Mouse (Mus musculus) layer of hippocampus, postnatal 25 days (tissue): ENCODE measurements around the gene Tex47. TPM values are rescaled to one million over a fixed set of nuclear protein-coding genes. Genes with fewer than 3 reads are reported as not detected.

ENCODE experiments used
- DNase-seq, 2 experiments: peaks; one replicate each; pipeline ENCODE4 v3.0.0; 2022; ENCODE audit warnings: mixed read lengths in 2 of 2, low spot score in 1 of 2; ENCODE audit errors: extremely low spot score in 1 of 2
- total RNA-seq, 2 experiments: library from RNA; stranded (reverse); gene quantifications; 2 replicates each; pipeline ENCODE4 v1.2.3; 2021

Gene Tex47
- not detected for total RNA-seq

DNA sequence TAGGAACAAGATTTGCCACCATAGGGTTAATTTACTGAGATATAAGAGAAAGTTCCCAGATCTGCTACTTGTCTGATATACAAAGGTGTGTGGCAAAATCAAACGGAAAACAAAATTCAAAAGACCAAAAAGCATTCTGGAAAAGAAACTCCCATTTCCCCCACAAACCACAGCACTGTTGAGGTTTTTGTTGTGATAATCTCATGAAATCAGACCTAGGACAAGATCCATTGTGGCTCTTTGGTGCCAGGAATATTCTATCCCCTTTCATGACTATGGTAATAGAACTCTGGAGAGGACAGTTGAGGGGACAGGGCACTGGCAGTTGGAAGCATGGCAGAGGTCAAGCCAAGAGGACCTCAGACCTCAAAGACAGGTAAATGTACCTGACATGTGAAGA lies at the start of gene Tex47:
Tex47 (plus strand) TSS at position 301 of the 400 bp plus-strand sequence.
- no peak for DNase-seq

DNA sequence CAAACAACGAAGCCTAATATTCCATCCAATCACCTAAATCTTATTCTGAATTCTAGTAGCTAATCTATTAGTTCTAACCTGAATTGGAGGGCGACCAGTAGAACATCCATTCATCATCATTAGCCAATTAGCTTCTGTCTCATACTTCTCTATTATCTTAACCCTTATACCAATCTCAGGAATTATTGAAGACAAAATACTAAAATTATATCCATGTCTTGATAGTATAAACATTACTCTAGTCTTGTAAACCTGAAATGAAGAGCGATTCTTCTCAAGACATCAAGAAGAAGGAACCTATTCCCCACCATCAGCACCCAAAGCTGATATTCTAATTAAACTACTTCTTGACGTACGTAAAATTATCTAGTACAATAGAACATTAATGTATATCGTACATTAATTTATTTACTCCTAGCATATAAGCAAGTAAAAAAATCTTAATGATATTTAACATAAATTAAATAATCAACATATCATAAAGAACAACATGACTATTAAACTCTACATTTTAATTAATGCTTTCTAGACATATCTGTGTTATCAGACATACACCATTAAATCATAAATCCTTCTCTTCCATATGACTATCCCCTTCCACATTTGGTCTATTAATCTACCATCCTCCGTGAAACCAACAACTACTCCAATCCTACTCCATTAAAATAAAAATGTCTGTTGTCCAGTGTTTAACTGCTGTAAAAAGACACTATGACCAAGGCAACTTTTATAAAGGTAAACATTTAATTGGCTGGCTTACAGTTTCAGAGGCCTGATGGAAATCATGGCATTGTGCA lies 27.1 kb upstream of the Tex47 start:
- DNase-seq, result no peak

DNA sequence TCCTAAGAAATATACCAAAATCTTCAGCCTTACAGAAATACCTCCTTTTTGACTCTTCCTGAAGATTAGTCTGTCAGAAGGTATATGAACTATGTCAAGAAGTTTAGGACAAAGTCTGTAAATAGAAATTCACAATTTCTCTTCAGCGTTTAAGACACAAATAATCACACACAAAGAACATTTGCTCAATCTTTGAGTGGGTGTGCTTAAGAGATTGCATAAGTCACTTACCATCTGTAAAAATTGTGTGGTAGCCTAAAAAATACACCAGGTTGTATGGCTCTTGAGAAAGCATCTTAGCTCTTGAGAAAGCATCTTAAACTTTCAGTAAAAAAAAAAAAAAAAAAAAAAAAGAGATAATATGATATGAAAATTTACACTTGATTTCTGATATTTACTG lies 19.6 kb upstream of the Tex47 start:
- DNase-seq, result no peak

DNA sequence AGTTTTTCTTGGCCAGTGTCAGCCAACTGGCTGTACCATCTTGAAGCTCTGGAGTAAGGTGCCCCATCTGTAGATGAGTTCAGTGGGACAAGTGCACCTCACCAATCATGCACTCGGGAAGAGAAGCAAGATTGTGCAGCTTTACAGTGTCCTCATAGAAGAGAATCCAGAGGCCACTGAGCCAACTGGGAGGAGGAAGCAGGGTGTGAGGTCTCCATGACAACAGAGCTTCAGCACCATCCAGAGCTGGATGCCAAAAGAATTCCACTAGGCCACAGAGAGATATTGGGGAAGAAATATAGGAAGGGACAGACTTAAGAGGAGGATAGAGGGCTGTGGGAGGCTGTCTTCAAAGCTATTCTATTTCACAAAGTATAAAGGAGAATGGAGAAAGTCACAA lies 950 bp upstream of the Tex47 start:
- DNase-seq, result no peak

DNA sequence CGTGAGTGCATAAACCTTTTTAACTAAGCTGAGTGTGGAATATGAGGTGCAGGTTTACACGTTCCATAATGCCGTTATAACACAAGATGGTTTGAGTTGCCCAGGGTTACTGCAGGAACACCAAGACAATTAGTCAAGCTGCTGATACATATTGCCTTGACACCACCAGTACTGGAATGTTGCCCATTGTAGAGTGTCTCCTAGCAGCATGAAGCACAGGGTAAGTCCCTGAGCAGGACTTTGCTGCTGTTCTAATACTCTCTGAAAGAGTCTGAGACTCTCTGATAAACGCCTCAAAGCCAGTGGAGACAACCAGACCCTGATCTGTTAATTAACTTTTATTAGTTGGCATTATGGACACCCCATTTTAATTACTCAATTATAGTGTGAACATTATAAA lies 21.7 kb downstream of the Tex47 start:
- no peak for DNase-seq

DNA sequence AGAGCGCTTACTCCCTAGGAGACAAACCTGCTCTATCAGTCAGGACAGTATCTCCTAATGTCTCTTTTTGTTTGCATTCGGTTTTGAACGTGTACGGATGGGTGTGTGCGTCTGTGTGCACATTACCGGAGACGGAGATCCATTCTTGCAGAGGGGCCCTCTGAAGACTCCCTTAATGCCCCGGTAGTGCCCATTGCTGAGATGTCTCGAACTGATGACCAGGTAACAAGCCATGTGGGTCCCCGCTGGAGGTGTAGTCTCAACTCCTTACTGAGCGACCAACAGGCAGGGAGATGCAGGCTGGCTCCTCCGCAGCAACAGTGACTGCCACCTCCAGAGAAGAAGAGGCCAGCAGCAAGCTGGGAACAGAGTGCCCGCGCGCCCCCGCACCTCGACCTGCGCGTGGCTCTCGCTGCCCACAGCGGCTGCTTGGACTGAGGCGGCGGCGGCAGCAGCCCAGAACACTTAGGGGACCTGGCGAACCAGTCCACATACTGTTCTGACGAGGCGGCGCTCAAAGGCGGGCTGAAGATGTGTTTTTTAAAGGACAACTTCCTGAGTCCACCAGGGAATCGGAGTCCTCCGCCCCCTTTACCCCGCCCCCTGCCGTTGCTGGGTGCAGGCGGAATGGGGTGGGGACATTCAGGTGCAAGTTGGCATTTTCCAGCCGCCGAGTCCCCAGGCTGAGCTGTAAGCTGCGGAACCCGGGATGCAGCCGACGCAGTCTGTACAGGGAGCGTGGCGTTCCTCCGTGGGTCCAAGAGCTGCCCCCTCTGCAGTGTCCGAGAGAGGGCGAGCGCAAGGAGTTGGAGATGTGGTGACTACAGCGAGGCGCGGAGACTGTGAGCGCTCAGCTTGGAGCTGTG lies 40.5 kb downstream of the Tex47 start, which contains the start of gene Zfp804b:
Zfp804b (minus strand) TSS at position 612 of the 866 bp plus-strand sequence.
- peak; percentile 8 to 26 for DNase-seq

DNA sequence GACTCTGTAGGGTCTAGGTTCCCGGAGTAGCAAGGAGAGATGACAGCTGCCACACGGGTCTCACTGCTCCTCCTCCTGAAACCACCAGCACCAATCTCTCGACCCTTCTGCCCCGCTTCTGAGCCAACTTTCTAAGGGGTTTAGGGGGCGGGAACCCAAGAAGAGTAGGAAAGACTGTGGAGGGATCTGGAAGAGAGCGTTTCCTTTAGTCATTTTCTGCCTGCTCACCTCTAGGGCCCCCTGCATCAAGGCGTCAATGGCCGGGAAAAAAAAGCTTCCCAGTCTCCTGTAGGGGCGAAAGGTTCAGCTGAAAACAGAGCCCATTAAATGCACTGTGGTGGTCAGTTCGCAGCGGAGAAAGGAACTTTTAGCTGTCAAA lies 41.1 kb downstream of the Tex47 start:
- no peak for DNase-seq

Other genes starting within 250 kb of the Tex47 start
- gene Zfp804b, start 40.6 kb downstream of the Tex47 start, total RNA-seq, result under 1 TPM; 0.63 to 0.74 TPM